Mouse (Mus musculus): ENCODE results near the gene Nlrc4.

DNA sequence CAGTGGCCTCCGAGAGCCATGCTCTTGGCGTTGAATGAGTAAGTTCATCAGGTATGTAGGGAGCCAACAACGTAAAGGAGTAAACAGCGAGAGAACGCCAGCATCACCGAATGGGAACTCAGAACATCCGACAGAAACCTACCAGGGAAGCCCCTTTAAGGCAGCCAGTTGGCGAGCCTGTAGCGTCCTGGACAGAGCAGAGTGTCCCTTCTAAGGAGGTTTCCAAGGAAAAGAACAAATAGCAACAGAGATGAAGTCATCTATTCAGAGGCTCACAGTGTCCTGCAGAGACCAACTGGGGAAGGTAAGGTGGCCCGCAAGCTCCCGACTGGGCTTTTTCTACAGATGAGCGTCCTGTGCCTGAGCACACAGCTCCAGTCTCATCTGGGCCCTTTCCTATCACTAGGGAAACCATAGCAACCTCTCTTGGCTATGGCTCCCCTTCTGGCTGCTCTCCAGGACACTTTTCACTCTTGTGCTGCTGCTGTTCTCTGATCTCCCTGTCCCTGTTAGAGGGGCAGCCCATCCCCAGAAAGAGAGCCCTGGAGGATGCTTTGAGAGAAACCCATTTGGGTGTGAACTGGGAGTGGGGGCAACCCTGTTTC is 34.4 kb downstream of the Nlrc4 start:
- no peak for TF ChIP-seq CTCF (IDR thresholded peaks at IDR 0.05; ENCODE audit: low read depth, low read length)
- TF ChIP-seq POLR2A (IDR thresholded peaks at IDR 0.05; ENCODE audit: extremely low read depth, insufficient read depth, low read length): no peak
